Mouse (Mus musculus): Measurements from ENCODE around the gene Rac1. TPM values are rescaled to one million over a fixed set of nuclear protein-coding genes. Genes with fewer than 3 reads are reported as not detected.
A peak's percentile ranks its signal among the peaks of the same experiment; 100 is the strongest.

Rac1 gene
- total and polyA plus RNA-seq, 2 experiments, result 38.6 to 99.8 TPM

DNA sequence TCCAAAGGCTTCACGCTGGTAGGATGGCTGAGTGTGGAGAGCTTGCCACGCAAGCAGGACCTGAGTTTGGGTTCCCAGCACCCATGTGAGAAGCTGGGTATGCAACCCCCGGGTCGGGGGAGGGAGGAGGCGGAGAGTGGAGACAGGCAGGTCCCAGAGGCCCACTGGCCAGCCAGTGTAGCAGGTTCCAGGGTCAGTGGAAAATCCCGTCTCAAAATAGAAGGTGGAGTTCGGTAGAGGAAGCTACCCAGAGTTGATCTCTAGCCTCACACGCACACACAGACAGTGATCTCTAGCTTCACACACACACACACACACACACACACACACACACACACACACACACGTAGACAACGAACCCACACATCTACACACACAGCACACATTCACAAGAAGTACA is 34.7 kb downstream of the Rac1 start:
- Histone ChIP-seq H3K36me3 (ENCODE audit: control insufficient read depth, insufficient read depth, low read length) (0 out of 2 replicates have a peak, but pooled peaks cover 6% of the 10 kb centered on the region), H3K79me2 (ENCODE audit: control insufficient read depth, insufficient read depth, low read length) (no peaks in the 10 kb centered on the region), H3K4me3 (ENCODE audit: insufficient read depth, low read depth, low read length) (no peak overlapping the region), H3K9ac (ENCODE audit: low read depth, low read length) (no peak overlapping the region), H3K27me3 (ENCODE audit: control insufficient read depth, insufficient read depth, low read length) (no peaks in the 10 kb centered on the region), H3K27ac (replicated peaks; ENCODE audit: insufficient read depth, low read depth, low read length) (no peak overlapping the region), H3K4me1 (ENCODE audit: control insufficient read depth, insufficient read depth, low read length) (peaks cover 3% of the 10 kb centered on the region; the same call in 1 of the 2 replicates)
- TF ChIP-seq CTCF (IDR thresholded peaks at IDR 0.05; ENCODE audit: low read depth, low read length) (no peak), POLR2A (IDR thresholded peaks at IDR 0.05; ENCODE audit: extremely low read depth, insufficient read depth, low read length) (no peak)
- WGBS, result 82% methylated on average over 10 of the region's 10 CpGs
- no peak for DNase-seq (ENCODE audit: extremely low read depth, low read depth, low spot score)

DNA sequence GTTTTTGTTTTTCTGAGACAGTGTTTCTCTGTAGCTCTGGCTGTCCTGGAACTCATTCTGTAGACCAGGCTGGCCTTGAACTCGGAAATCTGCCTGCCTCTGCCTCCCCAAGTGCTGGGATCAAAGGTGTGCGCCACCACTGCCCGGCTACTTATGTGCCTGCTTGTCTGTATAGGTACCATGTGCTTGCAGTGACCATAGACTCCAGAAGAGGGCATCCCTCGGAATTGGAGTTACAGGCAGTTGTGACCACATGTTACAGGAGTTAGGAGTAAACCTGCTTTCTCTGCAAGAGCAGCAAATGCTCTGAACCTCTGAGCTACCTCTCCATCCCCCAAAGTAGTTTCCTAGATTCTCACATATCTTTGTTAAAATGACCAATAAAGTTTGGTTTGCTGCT is 36.1 kb downstream of the Rac1 start:
- Histone ChIP-seq H3K4me3 (ENCODE audit: insufficient read depth, low read depth, low read length) (no peak overlapping the region), H3K79me2 (ENCODE audit: control insufficient read depth, insufficient read depth, low read length) (no peaks in the 10 kb centered on the region), H3K27me3 (ENCODE audit: control insufficient read depth, insufficient read depth, low read length) (no peaks in the 10 kb centered on the region), H3K9ac (ENCODE audit: low read depth, low read length) (no peak overlapping the region), H3K36me3 (ENCODE audit: control insufficient read depth, insufficient read depth, low read length) (0 out of 2 replicates have a peak, but pooled peaks cover 4% of the 10 kb centered on the region), H3K4me1 (ENCODE audit: control insufficient read depth, insufficient read depth, low read length) (peaks cover 3% of the 10 kb centered on the region; the same call in 1 of the 2 replicates), H3K27ac (replicated peaks; ENCODE audit: insufficient read depth, low read depth, low read length) (no peak overlapping the region)
- peak; percentile 26 for DNase-seq (ENCODE audit: extremely low read depth, low read depth, low spot score)
- TF ChIP-seq CTCF (IDR thresholded peaks at IDR 0.05; ENCODE audit: low read depth, low read length), result 0 out of 2 replicates have a peak, but pooled peaks have one; percentile 13
- no peak for TF ChIP-seq POLR2A (IDR thresholded peaks at IDR 0.05; ENCODE audit: extremely low read depth, insufficient read depth, low read length)
- 96% methylated on average over 4 of the region's 4 CpGs for WGBS

DNA sequence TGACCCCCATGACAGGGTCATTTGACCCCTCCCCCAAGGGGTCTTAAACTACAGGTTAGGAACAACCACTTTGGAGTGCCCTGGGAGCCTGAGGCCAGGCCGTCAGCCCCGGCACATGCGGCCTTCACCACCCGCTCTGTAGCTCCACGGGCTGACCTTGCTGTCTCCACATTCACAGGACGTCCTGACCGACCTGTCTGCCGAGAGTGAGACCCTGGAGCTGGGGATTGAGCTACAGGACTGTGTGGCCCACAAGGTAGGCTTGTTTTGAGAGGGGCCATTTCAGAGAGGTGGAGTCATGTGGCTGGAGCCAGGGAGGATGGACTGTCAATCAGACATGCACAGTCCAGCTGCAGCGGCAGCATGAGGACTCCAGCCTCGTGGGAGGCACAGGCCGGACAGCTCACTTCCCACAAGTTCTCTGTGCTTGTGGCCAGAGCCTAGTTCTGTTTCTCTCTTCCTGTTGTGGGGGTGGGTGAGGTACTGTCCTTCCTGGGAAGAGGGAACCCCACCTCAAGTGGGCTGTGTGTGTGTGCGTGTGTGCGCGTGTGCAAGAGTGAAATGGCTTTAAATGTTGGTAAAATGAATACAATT is 38.0 kb downstream of the Rac1 start:
- 0 out of 2 replicates have a peak, but pooled peaks cover 2% of the 10 kb centered on the region for H3K36me3 ChIP-seq (ENCODE audit: control insufficient read depth, insufficient read depth, low read length)
- no peak overlapping the region for H3K27ac ChIP-seq (replicated peaks; ENCODE audit: insufficient read depth, low read depth, low read length)

DNA sequence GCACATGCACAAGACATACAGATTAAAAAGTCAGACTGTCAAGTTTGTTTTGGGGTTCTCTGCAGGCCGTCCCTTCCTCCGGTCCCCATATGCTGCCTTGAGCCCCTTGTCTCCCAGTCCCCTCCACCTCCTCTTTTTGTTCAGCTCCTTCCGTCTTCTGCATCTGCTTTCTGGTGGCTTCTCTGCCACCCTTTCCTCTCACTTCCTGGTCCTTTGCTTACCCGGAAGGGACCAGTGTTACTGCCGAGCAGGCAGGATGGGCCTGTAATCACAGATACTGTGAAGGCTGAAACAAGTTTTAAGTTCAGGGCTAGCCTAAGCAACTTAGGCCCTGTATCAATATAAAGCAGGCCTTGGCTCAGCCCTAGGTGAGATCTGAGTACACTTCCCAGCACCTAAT is 39.8 kb downstream of the Rac1 start:
- H3K9ac ChIP-seq (ENCODE audit: low read depth, low read length), result no peak overlapping the region
- no peak overlapping the region for H3K4me3 ChIP-seq (ENCODE audit: insufficient read depth, low read depth, low read length)
- no peaks in the 10 kb centered on the region for H3K27me3 ChIP-seq (ENCODE audit: control insufficient read depth, insufficient read depth, low read length)
- peaks cover under 1% of the 10 kb centered on the region; the same call in 1 of the 2 replicates for H3K36me3 ChIP-seq (ENCODE audit: control insufficient read depth, insufficient read depth, low read length)
- no peak for TF ChIP-seq CTCF (IDR thresholded peaks at IDR 0.05; ENCODE audit: low read depth, low read length)
- TF ChIP-seq POLR2A (IDR thresholded peaks at IDR 0.05; ENCODE audit: extremely low read depth, insufficient read depth, low read length), result no peak
- no peaks in the 10 kb centered on the region for H3K79me2 ChIP-seq (ENCODE audit: control insufficient read depth, insufficient read depth, low read length)
- no peak overlapping the region for H3K27ac ChIP-seq (replicated peaks; ENCODE audit: insufficient read depth, low read depth, low read length)
- no peak for DNase-seq (ENCODE audit: extremely low read depth, low read depth, low spot score)
- H3K4me1 ChIP-seq (ENCODE audit: control insufficient read depth, insufficient read depth, low read length), result peaks cover 3% of the 10 kb centered on the region; the same call in 1 of the 2 replicates
- WGBS, result 72% methylated on average over 5 of the region's 5 CpGs

More for the DNA sequence above, 38.0 kb downstream of the Rac1 start:
- no peak for DNase-seq (ENCODE audit: extremely low read depth, low read depth, low spot score)
- WGBS, result 84% methylated on average over 14 of the region's 14 CpGs
- no peaks in the 10 kb centered on the region for H3K27me3 ChIP-seq (ENCODE audit: control insufficient read depth, insufficient read depth, low read length)
- H3K4me1 ChIP-seq (ENCODE audit: control insufficient read depth, insufficient read depth, low read length), result peaks cover 3% of the 10 kb centered on the region; the same call in 1 of the 2 replicates
- no peaks in the 10 kb centered on the region for H3K79me2 ChIP-seq (ENCODE audit: control insufficient read depth, insufficient read depth, low read length)
- TF ChIP-seq POLR2A (IDR thresholded peaks at IDR 0.05; ENCODE audit: extremely low read depth, insufficient read depth, low read length), result no peak
- TF ChIP-seq CTCF (IDR thresholded peaks at IDR 0.05; ENCODE audit: low read depth, low read length), result no peak
- no peak overlapping the region for H3K9ac ChIP-seq (ENCODE audit: low read depth, low read length)
- no peak overlapping the region for H3K4me3 ChIP-seq (ENCODE audit: insufficient read depth, low read depth, low read length)

DNA sequence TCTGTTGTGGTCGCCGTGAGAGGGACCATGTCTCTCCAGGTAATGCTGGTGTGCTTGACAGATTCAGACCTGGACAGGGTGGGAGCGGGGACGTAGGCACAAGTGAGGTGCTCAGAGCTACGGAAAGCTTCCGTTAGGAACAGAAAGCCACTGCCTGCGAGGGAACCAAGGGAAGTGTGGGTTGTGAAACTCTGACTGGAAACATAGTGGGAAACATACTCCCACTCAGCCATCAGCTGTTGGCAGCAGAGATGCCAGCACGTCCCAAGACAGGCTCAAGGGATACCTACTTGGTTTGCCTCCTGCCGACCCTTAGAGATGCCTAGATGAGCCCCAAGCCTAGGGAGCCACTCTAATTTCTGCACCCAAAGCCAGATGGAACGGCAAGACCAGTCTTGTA is 40.6 kb downstream of the Rac1 start:
- Histone ChIP-seq H3K9ac (ENCODE audit: low read depth, low read length) (no peak overlapping the region), H3K4me1 (ENCODE audit: control insufficient read depth, insufficient read depth, low read length) (no peaks in the 10 kb centered on the region), H3K36me3 (ENCODE audit: control insufficient read depth, insufficient read depth, low read length) (peaks cover 4% of the 10 kb centered on the region), H3K27me3 (ENCODE audit: control insufficient read depth, insufficient read depth, low read length) (no peaks in the 10 kb centered on the region), H3K79me2 (ENCODE audit: control insufficient read depth, insufficient read depth, low read length) (no peaks in the 10 kb centered on the region), H3K27ac (replicated peaks; ENCODE audit: insufficient read depth, low read depth, low read length) (no peak overlapping the region), H3K4me3 (ENCODE audit: insufficient read depth, low read depth, low read length) (no peak overlapping the region)
- WGBS, result 93% methylated on average over 10 of the region's 10 CpGs
- no peak for DNase-seq (ENCODE audit: extremely low read depth, low read depth, low spot score)
- no peak for TF ChIP-seq POLR2A (IDR thresholded peaks at IDR 0.05; ENCODE audit: extremely low read depth, insufficient read depth, low read length)
- TF ChIP-seq CTCF (IDR thresholded peaks at IDR 0.05; ENCODE audit: low read depth, low read length), result no peak

DNA sequence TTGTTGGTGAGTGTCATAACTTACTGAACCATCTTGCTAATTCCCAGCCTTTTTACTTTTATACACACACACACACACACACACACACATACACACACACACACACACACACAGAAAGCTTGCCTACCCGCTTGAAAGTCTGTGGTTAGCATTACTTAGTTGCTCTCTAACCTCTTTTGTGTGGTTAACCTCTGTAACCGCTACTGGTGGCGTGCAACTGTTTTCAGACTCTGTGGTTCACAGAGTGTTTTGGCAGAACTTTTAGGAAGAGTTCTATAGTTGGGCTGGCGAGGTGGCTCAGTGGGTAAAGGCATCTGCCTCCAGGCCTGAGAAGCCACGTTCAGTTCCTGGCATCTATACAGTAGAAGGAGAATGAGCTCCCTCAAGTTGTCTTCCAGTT is 42.9 kb downstream of the Rac1 start:
- no peaks in the 10 kb centered on the region for H3K4me1 ChIP-seq (ENCODE audit: control insufficient read depth, insufficient read depth, low read length)
- DNase-seq (ENCODE audit: extremely low read depth, low read depth, low spot score), result no peak
- peaks cover 7% of the 10 kb centered on the region for H3K36me3 ChIP-seq (ENCODE audit: control insufficient read depth, insufficient read depth, low read length)
- TF ChIP-seq CTCF (IDR thresholded peaks at IDR 0.05; ENCODE audit: low read depth, low read length) (no peak), POLR2A (IDR thresholded peaks at IDR 0.05; ENCODE audit: extremely low read depth, insufficient read depth, low read length) (no peak)
- no peaks in the 10 kb centered on the region for H3K79me2 ChIP-seq (ENCODE audit: control insufficient read depth, insufficient read depth, low read length)
- WGBS, result 67% methylated on average over 5 of the region's 5 CpGs
- no peak overlapping the region for H3K27ac ChIP-seq (replicated peaks; ENCODE audit: insufficient read depth, low read depth, low read length)
- no peaks in the 10 kb centered on the region for H3K27me3 ChIP-seq (ENCODE audit: control insufficient read depth, insufficient read depth, low read length)
- H3K9ac ChIP-seq (ENCODE audit: low read depth, low read length), result no peak overlapping the region
- H3K4me3 ChIP-seq (ENCODE audit: insufficient read depth, low read depth, low read length), result no peak overlapping the region

All from liver, adult 2 months (tissue).